7 mouse cellular contexts compared by ENCODE assay signal in genomic region chr17:35235614-35236389, GRCm38 (mm10). TPM values are rescaled to one million over a fixed set of nuclear protein-coding genes. Genes with fewer than 3 reads are reported as not detected.
A peak's percentile ranks its signal among the peaks of the same experiment; 100 is the strongest.
DNase-seq lines count a peak whose midpoint lies in the region; ATAC-seq lines count a peak whose summit lies in the region.

TSS of gene Nfkbil1 (minus strand) at chr17:35235792.

- H3K36me3 ChIP-seq in embryonic facial prominence, embryonic 12.5 days = peaks cover 5% of the 10 kb centered on the region; the same call in 1 of the 2 replicates
- H3K36me3 ChIP-seq in limb, embryonic 11.5 days (ENCODE audit: control insufficient read depth, insufficient read depth, low read length) = no peaks in the 10 kb centered on the region; the same call in 1 of the 2 replicates
- H3K36me3 ChIP-seq in midbrain, embryonic 14.5 days (ENCODE audit: control insufficient read depth, insufficient read depth, low read length) = peaks cover 13% of the 10 kb centered on the region

- peak within 1 kb of the TSS; percentile 97 for H3K27ac ChIP-seq in embryonic facial prominence, embryonic 12.5 days
- H3K27ac ChIP-seq in limb, embryonic 11.5 days (replicated peaks; ENCODE audit: low read depth, low read length) = peak within 1 kb of the TSS; percentile 84
- peak within 1 kb of the TSS; percentile 88 for H3K27ac ChIP-seq in midbrain, embryonic 14.5 days (replicated peaks; ENCODE audit: low read depth, low read length)

- under 1% methylated on average over 35 of the region's 35 CpGs for WGBS in embryonic facial prominence, embryonic 12.5 days
- 2% methylated on average over 35 of the region's 35 CpGs for WGBS in limb, embryonic 11.5 days
- under 1% methylated on average over 35 of the region's 35 CpGs for WGBS in midbrain, embryonic 14.5 days

- peaks cover 38% of the 10 kb centered on the region; the same call in 1 of the 2 replicates for H3K4me1 ChIP-seq in embryonic facial prominence, embryonic 12.5 days
- peaks cover 7% of the 10 kb centered on the region; the same call in 1 of the 2 replicates for H3K4me1 ChIP-seq in limb, embryonic 11.5 days (ENCODE audit: control insufficient read depth, insufficient read depth, low read length)
- peaks cover 20% of the 10 kb centered on the region for H3K4me1 ChIP-seq in midbrain, embryonic 14.5 days (ENCODE audit: control insufficient read depth, insufficient read depth, low read length)

- DNase-seq in adrenal gland, postnatal 25 days = peak; percentile 87
- DNase-seq in heart, adult 11 months = peak; percentile 99
- DNase-seq in kidney, adult 18-20 months = peak; percentile 89
- DNase-seq in limb, embryonic 11.5 days (ENCODE audit: low spot score) = peak; percentile 88
- DNase-seq in midbrain, embryonic 14.5 days = peak; percentile 96
- peak; percentile 78 to 85 for DNase-seq in spleen, adult 18-20 months

- peak within 1 kb of the TSS; percentile 91 for H3K9ac ChIP-seq in embryonic facial prominence, embryonic 12.5 days
- H3K9ac ChIP-seq in limb, embryonic 11.5 days (ENCODE audit: low read length) = peak within 1 kb of the TSS; percentile 91
- peak within 1 kb of the TSS; percentile 74 for H3K9ac ChIP-seq in midbrain, embryonic 14.5 days (replicated peaks; ENCODE audit: low read length)

- H3K27me3 ChIP-seq in embryonic facial prominence, embryonic 12.5 days = no peaks in the 10 kb centered on the region
- H3K27me3 ChIP-seq in limb, embryonic 11.5 days (ENCODE audit: control insufficient read depth, insufficient read depth, low read length) = no peaks in the 10 kb centered on the region
- no peaks in the 10 kb centered on the region for H3K27me3 ChIP-seq in midbrain, embryonic 14.5 days (ENCODE audit: control insufficient read depth, insufficient read depth, low read length)

- H3K9me3 ChIP-seq in embryonic facial prominence, embryonic 12.5 days = no peaks in the 10 kb centered on the region
- no peaks in the 10 kb centered on the region for H3K9me3 ChIP-seq in limb, embryonic 11.5 days (ENCODE audit: control insufficient read depth, low read length)
- H3K9me3 ChIP-seq in midbrain, embryonic 14.5 days (ENCODE audit: control insufficient read depth, low read length) = no peaks in the 10 kb centered on the region

- peak; percentile 73 for ATAC-seq in embryonic facial prominence, embryonic 12.5 days (ENCODE audit: insufficient number of reproducible peaks, insufficient read depth, low FRiP score, low TSS enrichment)
- ATAC-seq in limb, embryonic 11.5 days (ENCODE audit: insufficient number of reproducible peaks, low FRiP score, low TSS enrichment, low read depth) = peak; percentile 65
- peak; percentile 77 for ATAC-seq in midbrain, embryonic 14.5 days (ENCODE audit: low FRiP score, low TSS enrichment)

- H3K4me3 ChIP-seq in embryonic facial prominence, embryonic 12.5 days = peak within 1 kb of the TSS; percentile 59
- H3K4me3 ChIP-seq in limb, embryonic 11.5 days (ENCODE audit: low read depth, low read length) = peak within 1 kb of the TSS; percentile 49
- peak within 1 kb of the TSS; percentile 52 for H3K4me3 ChIP-seq in midbrain, embryonic 14.5 days (replicated peaks; ENCODE audit: low read depth, low read length)

- peak within 1 kb of the TSS; percentile 85 for H3K4me2 ChIP-seq in embryonic facial prominence, embryonic 12.5 days (replicated peaks)
- H3K4me2 ChIP-seq in limb, embryonic 11.5 days (ENCODE audit: low read depth, severe bottlenecking) = peak within 1 kb of the TSS; percentile 89
- H3K4me2 ChIP-seq in midbrain, embryonic 14.5 days (ENCODE audit: low read length) = peak within 1 kb of the TSS; percentile 91

RNA-seq across cellular contexts. Expression of gene Nfkbil1, which starts in this region (rescaled TPM):
- total RNA-seq in adrenal gland, postnatal 25 days (2021) = 18.3 and 24.1 TPM in 2 replicates
- polyA plus RNA-seq in embryonic facial prominence, embryonic 12.5 days (2016; fragmentation: Nextera tagmentation; extraction: Ambion mirVana) = 13.0 and 13.3 TPM in 2 replicates
- 4.0 and 4.6 TPM in 2 replicates for polyA plus RNA-seq in limb, embryonic 11.5 days (2014; fragmentation: Nextera tagmentation; extraction: Ambion mirVana)
- 3.8 and 7.3 TPM in 2 replicates for polyA plus RNA-seq in midbrain, embryonic 14.5 days (2014; fragmentation: Nextera tagmentation; extraction: Ambion mirVana)

Comparison
In these comparisons a context has a peak if more than half of its experiments do, and no peak if none do; other contexts are left out.
1. Peak in every context shown above with its lines: DNase-seq, ATAC-seq, H3K4me3 ChIP-seq and H3K27ac ChIP-seq.